Mouse (Mus musculus) layer of hippocampus, postnatal 10 days (tissue): ENCODE data around the gene Acvr2a. TPM values are rescaled to one million over a fixed set of nuclear protein-coding genes. Genes with fewer than 3 reads are reported as not detected.
"Not testable (repeated sequence)": the region's sequence is repeated elsewhere in the genome, so short reads cannot be mapped to it uniquely, and the experiment has no call there.

Experiments used
- DNase-seq, 2 experiments: peaks; one replicate each; pipeline ENCODE4 v3.0.0; 2021; ENCODE audit warnings: low spot score in 2 of 2
- long read RNA-seq: library from polyadenylated mRNA; stranded (forward); transcript quantifications from one replicate; pipeline ENCODE4 v2.0.0, GENCODE M21; 2023
- total RNA-seq, 2 experiments: library from RNA; stranded (reverse); gene quantifications; 2 replicates each; pipeline ENCODE4 v1.2.3; 2021

The Acvr2a gene
- 10 to 100 TPM; 50.6 to 52.3 TPM for total RNA-seq
- long read RNA-seq, full-length matches to known transcripts = 3 of 9 reads
- long read RNA-seq, partial matches to known transcripts = 2 of 9 reads
- long read RNA-seq, other reads (novel, unspliced or antisense) = 4 of 9 reads

- peak; percentile 91 to 95 for DNase-seq
Measured at GRCm38 (mm10) chr2:48813371-48814222, at the start of gene Acvr2a. Gene Acvr2a, plus strand, starts transcription at chr2:48814109.

GRCm38 (mm10) chr2:48766513-48766912 lies 47.4 kb upstream of the Acvr2a start:
- no peak for DNase-seq

- no peak for DNase-seq
Measured at GRCm38 (mm10) chr2:48767778-48768177, 46.1 kb upstream of the Acvr2a start.

- no peak for DNase-seq
Measured at GRCm38 (mm10) chr2:48768219-48768618, 45.7 kb upstream of the Acvr2a start.

- no peak for DNase-seq
Measured at GRCm38 (mm10) chr2:48770100-48770499, 43.8 kb upstream of the Acvr2a start.

- no peak for DNase-seq
Measured at GRCm38 (mm10) chr2:48770634-48771033, 43.3 kb upstream of the Acvr2a start.

GRCm38 (mm10) chr2:48775281-48775680 lies 38.6 kb upstream of the Acvr2a start:
- DNase-seq = no peak

- DNase-seq = no peak
Measured at GRCm38 (mm10) chr2:48788901-48789300, 25.0 kb upstream of the Acvr2a start.

- peak; percentile 32 to 55 for DNase-seq
Measured at GRCm38 (mm10) chr2:48814223-48815038, 522 bp downstream of the Acvr2a start.

- no peak for DNase-seq
Measured at GRCm38 (mm10) chr2:48815039-48815590, 1.2 kb downstream of the Acvr2a start.

GRCm38 (mm10) chr2:48816141-48817028 lies 2.5 kb downstream of the Acvr2a start:
- peak in 1 of 2 experiments; percentile 14 for DNase-seq

- no peak for DNase-seq
Measured at GRCm38 (mm10) chr2:48825878-48826277, 12.0 kb downstream of the Acvr2a start.

- DNase-seq = no peak
Measured at GRCm38 (mm10) chr2:48826380-48826779, 12.5 kb downstream of the Acvr2a start.

GRCm38 (mm10) chr2:48830492-48830891 lies 16.6 kb downstream of the Acvr2a start:
- DNase-seq = no peak

GRCm38 (mm10) chr2:48832305-48832704 lies 18.4 kb downstream of the Acvr2a start:
- no peak for DNase-seq

GRCm38 (mm10) chr2:48833884-48834450 lies 20.1 kb downstream of the Acvr2a start:
- DNase-seq = no peak

GRCm38 (mm10) chr2:48841611-48842470 lies 27.9 kb downstream of the Acvr2a start:
- DNase-seq = no peak

- DNase-seq = no peak
Measured at GRCm38 (mm10) chr2:48846689-48847398, 32.9 kb downstream of the Acvr2a start.

- not testable (repeated sequence) for DNase-seq
Measured at GRCm38 (mm10) chr2:48865596-48865995, 51.7 kb downstream of the Acvr2a start.
